Mouse (Mus musculus): ENCODE results near the gene Akap7. TPM values are rescaled to one million over a fixed set of nuclear protein-coding genes. Genes with fewer than 3 reads are reported as not detected.

The Akap7 gene
- total RNA-seq, 2 experiments from 2014 or later, result 53.2 to 68.6 TPM

- no peak for DNase-seq
- intact Hi-C loops (cut with DNase I), result no loop called here
These were observed 161.8 kb downstream of the Akap7 start for GRCm38 (mm10) chr10:25145851-25146250.

DNA sequence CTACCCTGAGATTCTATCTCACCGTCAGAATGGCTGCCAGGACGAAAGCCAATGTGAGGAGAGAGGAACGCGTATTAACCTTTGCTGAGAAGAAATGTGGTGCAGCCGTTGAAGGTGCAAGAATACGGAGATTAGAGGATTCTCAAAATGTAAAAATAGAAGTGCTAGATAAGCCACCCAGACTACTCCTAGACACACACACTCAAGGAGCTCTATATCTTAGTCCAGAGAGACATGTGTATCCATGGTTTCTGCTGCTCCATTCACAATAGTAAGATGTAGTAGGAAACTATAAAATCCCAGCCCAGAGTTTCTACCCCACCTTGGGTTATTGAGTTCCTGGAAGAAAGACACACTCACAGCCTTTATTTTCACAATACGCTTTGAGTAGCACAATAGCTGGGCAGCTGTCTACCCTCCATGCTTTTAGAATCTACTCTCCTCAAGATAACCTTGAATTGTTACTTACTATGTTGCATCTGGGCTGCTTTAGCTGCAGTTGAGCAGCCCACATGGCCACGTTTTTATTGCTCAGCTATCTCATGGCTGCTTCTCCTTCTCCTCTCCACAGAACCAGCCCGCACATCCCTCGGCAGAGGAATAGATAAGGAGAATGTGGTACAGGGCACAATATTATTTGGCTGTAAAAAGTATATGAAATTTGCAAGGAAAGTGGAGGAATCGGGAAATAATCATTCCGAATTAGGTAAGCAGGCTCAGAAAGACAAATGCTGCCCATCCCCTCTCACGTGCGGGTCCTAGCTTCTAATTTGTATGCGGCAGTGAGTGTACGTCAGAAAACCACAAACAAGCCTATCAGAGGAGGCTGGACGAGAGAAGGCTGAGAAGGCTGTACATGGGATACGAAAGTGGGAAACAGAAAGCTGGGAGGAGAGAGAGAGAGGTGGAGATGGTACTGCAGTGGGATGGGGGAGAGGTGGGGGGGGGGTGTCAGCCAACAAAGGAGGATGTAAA lies 162.6 kb downstream of the Akap7 start:
- intact Hi-C loops (cut with DNase I), result no loop called here
- no peak for DNase-seq

DNA sequence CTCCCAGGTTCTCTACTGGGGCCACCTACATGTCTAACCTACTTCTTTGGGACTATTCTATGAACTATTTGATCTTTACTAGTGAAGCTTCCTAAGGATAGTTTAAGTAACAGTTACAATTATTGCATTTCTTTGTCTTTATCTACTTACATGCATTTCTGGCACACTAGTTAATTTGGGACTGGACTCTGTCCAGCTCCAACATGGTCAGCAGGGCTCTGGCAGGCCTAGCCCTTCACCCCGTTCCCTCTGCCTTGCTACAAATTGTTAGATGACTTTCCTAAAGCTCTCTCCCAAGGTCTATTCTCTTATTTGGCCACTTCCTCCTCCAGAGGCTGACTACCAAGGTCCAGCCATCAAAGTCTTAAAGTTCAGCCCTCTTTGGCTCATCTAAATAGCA lies 165.9 kb downstream of the Akap7 start:
- no peak for DNase-seq
- intact Hi-C loops (cut with DNase I), result no loop called here

- intact Hi-C loops (cut with DNase I), result no loop called here
- no peak for DNase-seq
These were observed 167.4 kb downstream of the Akap7 start for GRCm38 (mm10) chr10:25140155-25140755.

GRCm38 (mm10) chr10:25133581-25133980 lies 174.1 kb downstream of the Akap7 start:
- intact Hi-C loops (cut with DNase I), result no loop called here
- DNase-seq, result no peak

DNA sequence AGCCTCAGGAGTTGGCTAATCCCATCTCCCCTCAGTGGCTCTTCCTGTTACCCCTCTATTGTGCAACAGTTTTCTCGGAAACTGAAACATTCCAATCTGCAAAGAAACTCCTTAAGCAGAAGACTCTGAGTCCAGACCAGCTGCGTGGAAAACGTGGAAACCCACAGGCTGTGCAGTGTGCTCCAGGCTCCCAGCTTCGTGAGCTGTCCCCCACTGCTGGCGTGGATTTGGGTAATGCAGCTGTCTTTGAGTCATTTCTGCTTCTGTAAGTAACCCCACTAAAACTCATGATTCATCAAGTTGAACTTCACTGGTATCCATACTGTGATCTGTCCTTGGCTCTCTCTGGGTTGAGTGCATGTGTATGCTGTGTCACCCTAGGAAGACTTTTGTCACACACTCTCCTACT lies 179.2 kb downstream of the Akap7 start:
- intact Hi-C loops (cut with DNase I), result no loop called here
- DNase-seq, result peak in 1 of 2 experiments; percentile 38

DNA sequence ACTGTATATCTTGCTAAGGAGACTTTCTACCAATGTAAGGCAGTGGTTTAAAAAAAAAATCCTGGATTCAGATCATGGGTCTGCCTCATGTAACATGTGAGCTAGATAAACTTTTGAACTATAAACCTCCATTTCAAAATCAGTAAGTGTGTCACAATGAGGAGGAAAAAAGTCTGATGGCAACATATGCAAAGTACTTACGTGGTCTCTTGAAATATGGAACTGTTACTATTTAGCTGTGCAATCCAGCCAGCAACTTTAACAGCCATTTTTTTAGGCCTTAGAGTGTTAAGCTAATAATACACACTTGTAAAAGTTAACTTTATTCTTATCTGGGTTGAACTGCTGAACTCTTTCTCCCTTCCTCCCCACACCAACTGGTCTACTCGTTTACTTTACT lies 181.6 kb downstream of the Akap7 start:
- no peak for DNase-seq
- intact Hi-C loops (cut with DNase I), result no loop called here

- intact Hi-C loops (cut with DNase I), result no loop called here
- no peak for DNase-seq
These were observed 186.7 kb downstream of the Akap7 start for GRCm38 (mm10) chr10:25120871-25121554.

Other genes starting within 250 kb of the Akap7 start
- gene Epb41l2, start 51.9 kb upstream of the Akap7 start, total RNA-seq (2021), result 10 to 100 TPM; 42.0 to 55.8 TPM
- gene Smlr1, start 228.4 kb upstream of the Akap7 start, total RNA-seq (2021), result not detected